Mouse (Mus musculus) layer of hippocampus, adult 9-11 months (tissue): ENCODE measurements at regions not wholly inside any gene's neighbourhood (a gene's known extent, or its start where the extent isn't known, plus 50 kb on each side); places are given as distances from the start of the nearest gene placed in this dataset.
A peak's percentile ranks its signal among the peaks of the same experiment; 100 is the strongest.

Source experiments
- DNase-seq: peaks from one replicate; pipeline ENCODE4 v3.0.0; 2022

- DNase-seq: no peak
Measured at GRCm38 (mm10) chr14:36819826-36820225, 148.8 kb downstream of the Ccser2 start.

DNA sequence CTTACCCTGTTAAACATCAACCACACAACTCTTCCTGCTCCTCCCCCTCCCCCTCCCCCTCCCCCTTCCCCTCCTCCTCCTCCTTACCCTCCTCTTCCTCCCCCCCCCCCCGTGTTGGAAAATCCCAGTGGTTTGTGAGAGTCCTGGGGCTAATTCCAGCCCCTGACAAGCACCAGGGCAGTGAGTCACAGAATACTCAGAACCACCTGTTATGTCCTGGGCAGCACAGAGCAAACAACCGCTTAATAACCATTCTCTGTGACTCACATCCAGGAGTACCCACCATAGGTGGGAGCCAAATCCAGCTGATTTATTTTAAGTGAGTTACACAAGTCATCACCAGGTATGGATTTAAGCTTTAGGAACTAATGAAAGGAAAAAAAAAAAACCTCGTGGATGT is 166.2 kb downstream of the Ccser2 start:
- DNase-seq: no peak

GRCm38 (mm10) chr14:36799820-36800219 is 168.8 kb downstream of the Ccser2 start:
- DNase-seq: no peak

- DNase-seq: no peak
Measured at GRCm38 (mm10) chr14:36781882-36782281, 186.7 kb downstream of the Ccser2 start.

DNA sequence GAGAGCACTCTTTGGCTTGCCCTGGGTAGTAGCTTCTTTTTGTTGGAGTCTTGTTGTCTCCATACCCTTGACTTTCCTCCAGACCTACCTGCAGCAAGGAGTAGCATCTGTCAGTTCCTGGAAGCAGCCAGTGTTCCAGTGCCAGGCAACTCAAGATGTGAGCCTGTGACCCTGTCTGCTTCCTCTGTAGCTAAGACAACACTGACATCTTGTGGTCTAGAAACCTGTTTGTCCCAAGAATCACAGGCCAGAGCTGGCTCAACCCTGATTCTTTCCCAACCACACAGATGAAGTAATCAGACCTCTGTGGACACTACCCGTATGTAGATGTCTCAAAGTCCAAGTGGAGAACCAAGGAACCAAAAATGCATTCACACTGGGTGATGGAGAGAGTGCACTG is 189.6 kb downstream of the Ccser2 start:
- no peak for DNase-seq

DNA sequence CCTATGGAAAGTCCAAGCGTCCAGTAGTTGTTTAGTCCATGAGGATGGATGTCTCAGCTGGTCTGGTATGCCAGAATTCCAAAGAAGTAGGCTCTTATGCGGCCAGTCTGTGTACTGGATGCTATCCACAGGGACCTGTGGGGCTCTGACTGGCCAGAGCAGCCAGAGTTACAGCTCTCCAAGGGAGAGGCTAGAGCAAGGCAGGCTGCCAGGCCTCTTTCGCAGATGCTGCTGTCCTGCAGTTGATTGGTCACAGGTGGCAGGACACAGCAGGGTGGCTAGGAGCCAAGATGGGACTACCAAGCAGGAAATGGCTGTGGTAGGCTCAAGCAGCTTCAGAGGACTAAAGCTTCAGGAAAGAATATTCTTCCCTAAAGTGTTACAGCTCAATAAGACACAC is 194.2 kb downstream of the Ccser2 start:
- no peak for DNase-seq

- DNase-seq: no peak
Measured at GRCm38 (mm10) chr14:36764377-36764776, 204.2 kb downstream of the Ccser2 start.

DNA sequence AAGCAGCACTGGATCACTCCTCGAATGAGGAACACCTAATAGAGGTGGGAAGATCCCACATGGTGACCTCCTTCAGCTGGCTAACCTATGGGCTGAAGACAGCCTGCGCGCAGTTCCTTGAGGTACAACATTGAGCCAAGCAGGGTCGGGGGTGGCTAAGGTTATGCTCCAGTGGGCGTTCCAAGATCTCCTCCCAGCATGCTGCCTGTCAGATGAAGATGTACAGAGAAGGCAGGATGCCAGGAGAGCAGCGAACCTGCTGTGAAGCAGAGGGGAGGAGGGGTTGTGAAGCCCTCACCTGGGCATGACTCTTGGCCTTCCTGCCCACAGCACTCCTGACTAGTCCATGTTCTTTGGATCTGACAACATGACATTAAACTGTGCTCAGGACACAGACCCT is 212.5 kb downstream of the Ccser2 start:
- no peak for DNase-seq

DNA sequence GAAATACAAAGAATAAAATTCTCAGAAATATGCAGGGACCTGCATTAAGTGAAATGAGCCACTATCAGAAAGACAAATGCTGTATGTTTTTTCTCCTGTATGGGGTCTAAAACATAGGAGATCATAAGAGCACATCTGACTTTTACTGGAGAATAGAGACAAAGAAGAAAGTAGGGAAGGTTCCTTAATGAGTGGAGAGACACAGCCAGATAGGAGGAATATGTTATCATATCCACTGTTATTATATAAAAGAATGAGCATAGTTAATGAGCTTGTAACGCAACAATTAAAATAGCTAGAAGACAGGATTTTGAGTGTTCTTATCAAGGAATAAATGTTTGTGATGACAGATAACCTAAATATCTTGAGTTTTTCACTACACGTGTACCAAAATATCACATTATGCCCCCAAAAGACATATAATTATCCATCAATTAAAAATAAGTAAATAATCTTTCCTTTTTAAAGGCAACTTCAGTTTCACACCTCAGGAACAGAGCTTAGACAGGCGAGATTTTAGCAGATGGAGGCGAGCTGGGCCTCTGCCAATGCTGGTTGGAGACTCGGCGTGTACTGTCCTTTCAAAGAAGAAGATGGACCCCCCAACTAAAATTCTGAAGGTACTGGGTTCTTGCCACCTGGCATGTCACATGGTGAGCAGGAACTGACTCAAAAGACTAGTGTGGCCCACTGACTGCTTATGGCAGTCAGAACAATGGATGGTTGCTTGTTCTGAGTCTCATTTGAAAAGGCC is 220.3 kb downstream of the Ccser2 start:
- peak; percentile 35 for DNase-seq

GRCm38 (mm10) chr14:36731095-36731494 is 237.5 kb downstream of the Ccser2 start:
- DNase-seq: no peak

DNA sequence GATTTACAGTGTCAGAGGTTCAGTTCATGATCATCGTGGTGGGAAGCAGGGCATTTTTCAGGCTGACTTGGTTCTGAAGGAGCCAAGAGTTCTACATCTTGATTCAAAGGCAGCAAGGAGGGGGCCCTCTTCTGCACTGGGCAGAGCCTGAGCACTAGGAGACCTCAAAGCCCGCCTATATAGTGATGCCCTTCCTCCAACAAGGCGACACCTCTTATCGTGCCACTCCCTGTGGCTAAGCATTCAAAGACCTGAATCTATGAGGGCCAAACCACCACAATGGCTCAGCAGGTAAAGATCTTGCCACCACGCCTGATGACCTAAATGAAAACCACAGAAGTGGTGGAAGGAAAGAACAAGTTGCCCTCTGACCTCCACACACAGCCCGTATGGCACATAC is 242.5 kb downstream of the Ccser2 start:
- DNase-seq: no peak

DNA sequence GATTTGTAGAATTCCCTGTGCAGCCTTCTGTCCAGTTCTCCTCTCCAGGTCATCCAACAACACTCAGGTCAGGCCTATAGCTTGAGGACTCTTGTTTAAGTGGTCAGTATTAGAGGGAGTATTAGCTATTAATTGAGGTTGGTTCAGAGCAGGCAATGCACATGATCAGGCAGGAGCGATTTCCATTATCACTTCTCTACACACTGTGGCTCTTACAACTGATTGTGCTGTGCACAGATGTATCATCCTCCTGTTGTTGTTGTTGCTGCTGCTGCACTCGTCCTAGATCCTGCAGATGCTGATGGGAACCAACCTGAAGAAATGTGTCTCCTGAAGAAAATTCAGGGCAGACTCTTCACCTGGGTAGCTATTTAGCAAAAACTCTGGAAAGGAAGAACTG is 252.9 kb downstream of the Ccser2 start:
- DNase-seq: no peak

GRCm38 (mm10) chr14:36696993-36697392 is 271.6 kb downstream of the Ccser2 start:
- DNase-seq: no peak

DNA sequence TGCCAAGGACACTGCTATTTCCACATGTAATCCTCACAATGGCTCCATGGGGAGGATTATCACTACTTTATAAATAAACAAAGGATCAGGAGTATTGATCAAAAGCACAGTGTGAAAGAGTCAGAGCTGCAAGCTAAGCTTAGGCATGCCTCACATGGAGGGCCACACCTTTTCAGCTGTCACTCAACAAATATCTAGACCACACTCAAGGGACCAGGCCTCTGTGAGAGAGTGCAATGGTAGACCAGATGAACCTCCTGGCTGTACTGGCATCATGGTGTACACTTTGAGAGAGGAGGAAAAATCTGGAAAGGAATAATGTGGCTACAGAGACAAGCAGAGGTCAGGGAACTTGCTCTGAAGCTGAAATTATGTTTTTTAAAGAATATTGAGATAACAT is 276.6 kb downstream of the Ccser2 start:
- DNase-seq: no peak

- no peak for DNase-seq
Measured at GRCm38 (mm10) chr14:36691018-36691417, 277.6 kb downstream of the Ccser2 start.

DNA sequence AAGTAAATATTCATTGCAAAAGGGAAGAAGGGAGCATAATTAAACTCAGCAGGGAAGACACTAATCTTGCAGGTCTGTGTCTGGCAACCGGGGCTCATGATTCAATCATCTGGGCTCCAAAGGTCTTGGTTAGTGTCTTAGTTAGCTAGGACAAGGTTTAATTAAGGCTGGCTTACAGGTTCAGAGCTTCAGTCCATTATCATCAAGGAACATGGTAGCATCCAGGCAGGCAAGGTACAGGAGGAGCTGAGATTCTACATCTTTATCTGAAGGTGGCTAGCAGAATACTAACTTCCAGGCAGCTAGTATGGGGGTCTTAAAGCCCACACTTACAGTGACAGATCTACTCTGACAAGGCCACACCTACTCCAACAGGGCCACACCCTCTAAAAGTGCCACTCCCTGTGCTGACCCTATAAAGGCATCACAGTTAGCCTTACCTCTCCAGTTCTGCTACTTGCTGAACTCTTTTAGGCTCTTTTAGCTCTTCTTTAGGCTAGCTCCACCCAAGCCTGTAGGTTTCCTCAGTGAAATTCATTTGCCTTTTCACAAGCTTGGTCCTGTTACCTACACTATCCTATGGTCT is 309.8 kb downstream of the Ccser2 start:
- DNase-seq: no peak

- DNase-seq: no peak
Measured at GRCm38 (mm10) chr14:36658193-36658592, 310.4 kb downstream of the Ccser2 start.

GRCm38 (mm10) chr14:36652982-36653557 is 315.5 kb downstream of the Ccser2 start:
- DNase-seq: peak; percentile 34

GRCm38 (mm10) chr14:36651053-36651735 is 317.4 kb downstream of the Ccser2 start:
- DNase-seq: peak; percentile 5

DNA sequence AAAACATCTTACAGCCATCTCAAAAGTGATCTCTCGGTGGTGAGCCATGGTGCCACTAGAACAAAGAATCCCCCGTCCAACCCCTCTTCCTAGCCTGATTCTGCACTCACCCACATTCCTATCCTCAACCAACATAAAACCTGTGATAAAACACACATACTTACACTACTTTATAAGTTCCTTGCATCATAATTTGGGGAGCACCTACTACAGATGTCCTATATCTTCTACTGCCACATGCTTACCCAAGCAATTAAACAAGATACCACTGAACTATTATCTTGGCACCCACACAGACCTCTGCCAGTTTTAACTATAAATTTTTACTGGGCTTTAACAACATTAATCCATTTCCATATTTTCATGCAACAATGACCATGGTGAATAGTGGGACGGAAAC is 321.9 kb downstream of the Ccser2 start:
- DNase-seq: no peak

- no peak for DNase-seq
Measured at GRCm38 (mm10) chr14:36646237-36646636, 322.3 kb downstream of the Ccser2 start.

- no peak for DNase-seq
Measured at GRCm38 (mm10) chr14:36624822-36625221, 343.8 kb downstream of the Ccser2 start.

GRCm38 (mm10) chr14:36624134-36624533 is 344.4 kb downstream of the Ccser2 start:
- DNase-seq: no peak

- DNase-seq: no peak
Measured at GRCm38 (mm10) chr14:36623036-36623435, 345.5 kb downstream of the Ccser2 start.
